18 mouse cellular contexts compared by ENCODE assay signal in the genomic region with DNA sequence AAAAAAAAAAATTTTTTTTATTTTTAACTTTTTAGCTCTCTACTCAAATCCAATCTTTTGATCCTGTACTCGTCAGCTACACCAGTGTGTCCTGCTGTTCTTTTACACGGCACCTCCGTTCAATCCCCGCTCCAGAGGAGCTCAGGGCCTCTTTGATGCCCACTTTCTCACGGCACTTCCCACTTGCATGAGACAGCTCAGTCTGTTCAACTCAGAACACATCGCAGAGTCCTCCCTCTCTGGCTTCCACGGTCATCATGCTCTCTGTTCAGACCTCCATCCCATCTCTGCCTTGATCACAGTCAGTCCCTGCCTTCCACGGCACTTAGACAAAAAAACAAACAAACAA.
"Had no signal": no experiment of that assay in that cellular context is flagged by ENCODE, and none has a peak within 500 bp of the region (broad histone marks: within the 10 kb centered on the region; RNA-seq: fewer than 3 reads in every experiment).

No protein-coding gene starts in this region.

- H3K4me1 ChIP-seq: limb, embryonic 10.5 days; liver, embryonic 13.5 days; midbrain, embryonic 12.5 days; neural tube, embryonic 13.5 days; stomach, embryonic 15.5 days had no signal

- H3K9me3 ChIP-seq: limb, embryonic 10.5 days; limb, embryonic 13.5 days; liver, embryonic 13.5 days; midbrain, embryonic 12.5 days; neural tube, embryonic 13.5 days; stomach, embryonic 15.5 days had no signal

- ATAC-seq: intestine, postnatal 0 days had no signal

- DNase-seq: layer of hippocampus, adult 9-11 months; liver, embryonic 13.5 days; lung, adult 2 months; lung, postnatal 14 days; right cerebral cortex, postnatal 14 days; spleen, adult 18-20 months; thymus, adult 18-20 months; thymus, postnatal 36 days had no signal

- H3K36me3 ChIP-seq: limb, embryonic 10.5 days; limb, embryonic 13.5 days; liver, embryonic 13.5 days; midbrain, embryonic 12.5 days; stomach, embryonic 15.5 days had no signal

- H3K4me2 ChIP-seq: limb, embryonic 13.5 days; liver, embryonic 13.5 days; midbrain, embryonic 12.5 days; neural tube, embryonic 13.5 days; stomach, embryonic 15.5 days had no signal

- H3K9ac ChIP-seq: limb, embryonic 13.5 days; liver, embryonic 13.5 days; midbrain, embryonic 12.5 days; neural tube, embryonic 13.5 days; stomach, embryonic 15.5 days had no signal

- H3K27me3 ChIP-seq: limb, embryonic 13.5 days; liver, embryonic 13.5 days; midbrain, embryonic 12.5 days; neural tube, embryonic 13.5 days; stomach, embryonic 15.5 days had no signal

- H3K4me3 ChIP-seq: layer of hippocampus, adult 2 months; limb, embryonic 10.5 days; limb, embryonic 13.5 days; liver, embryonic 13.5 days; midbrain, embryonic 12.5 days; myocyte; neural tube, embryonic 13.5 days; stomach, embryonic 15.5 days had no signal

- H3K27ac ChIP-seq: kidney, postnatal 0 days; limb, embryonic 10.5 days; limb, embryonic 13.5 days; liver, embryonic 13.5 days; macrophage; midbrain, embryonic 12.5 days; neural tube, embryonic 13.5 days; stomach, embryonic 15.5 days had no signal
